ENCODE assay signal across 8 mouse cellular contexts in genomic region chr2:104493021-104493950, GRCm38 (mm10). TPM values are rescaled to one million over a fixed set of nuclear protein-coding genes. Genes with fewer than 3 reads are reported as not detected.
DNase-seq lines count a peak whose midpoint lies in the region; ATAC-seq lines count a peak whose summit lies in the region.

No protein-coding gene starts in this region.

- peak overlapping the region; percentile 84 for H3K4me2 ChIP-seq in hindbrain, embryonic 14.5 days (replicated peaks)

- peak overlapping the region; percentile 100 for H3K27ac ChIP-seq in hindbrain, embryonic 14.5 days

- H3K9me3 ChIP-seq in hindbrain, embryonic 14.5 days (ENCODE audit: control insufficient read depth, low read length) = no peaks in the 10 kb centered on the region

- H3K4me1 ChIP-seq in hindbrain, embryonic 14.5 days (replicated peaks; ENCODE audit: control insufficient read depth, insufficient read depth, low read length) = peaks cover 13% of the 10 kb centered on the region

- WGBS in hindbrain, embryonic 14.5 days = 1% methylated on average over 90 of the region's 99 CpGs

- H3K9ac ChIP-seq in hindbrain, embryonic 14.5 days = peak overlapping the region; percentile 100

- ATAC-seq in hindbrain, embryonic 14.5 days (ENCODE audit: low FRiP score) = peak; percentile 77

- H3K36me3 ChIP-seq in hindbrain, embryonic 14.5 days (replicated peaks; ENCODE audit: control insufficient read depth, insufficient read depth) = no peaks in the 10 kb centered on the region

- peak; percentile 80 for DNase-seq in T-cell, adult 2 months (ENCODE audit: low spot score)
- DNase-seq in cerebellum, postnatal 14 days = peak; percentile 81 to 82
- DNase-seq in frontal cortex, postnatal 14 days (ENCODE audit: low spot score in 2 of 2) = peak; percentile 72 to 77
- peak; percentile 75 for DNase-seq in hindbrain, embryonic 14.5 days (ENCODE audit: low spot score)
- peak; percentile 86 for DNase-seq in layer of hippocampus, postnatal 36 days
- DNase-seq in lung, postnatal 25 days (ENCODE audit: low spot score) = peak; percentile 80
- DNase-seq in retina, postnatal 1 day = peak; percentile 90
- peak; percentile 91 for DNase-seq in thymus, postnatal 4 days

- peak overlapping the region; percentile 75 for H3K4me3 ChIP-seq in hindbrain, embryonic 14.5 days (replicated peaks; ENCODE audit: low read length)

- no peaks in the 10 kb centered on the region for H3K27me3 ChIP-seq in hindbrain, embryonic 14.5 days (ENCODE audit: control insufficient read depth, insufficient read depth, low read length)

RNA-seq across cellular contexts. Expression of gene Hipk3, which starts 1.0 kb away (rescaled TPM):
- polyA plus RNA-seq in hindbrain, embryonic 14.5 days (2014; fragmentation: Nextera tagmentation; extraction: Ambion mirVana) = 13.8 and 15.6 TPM in 2 replicates
- 10 to 100 TPM; 67.0 to 69.2 TPM for total RNA-seq in layer of hippocampus, postnatal 36 days (2021)

Comparison
In these comparisons a context has a peak if more than half of its experiments do, and no peak if none do; other contexts are left out.
1. Peak in every context shown above with its lines: DNase-seq, ATAC-seq, H3K4me3 ChIP-seq and H3K27ac ChIP-seq.